Mouse (Mus musculus) skeletal muscle tissue, postnatal 0 days (tissue): ENCODE results near the gene Gm5624. TPM values are rescaled to one million over a fixed set of nuclear protein-coding genes. Genes with fewer than 3 reads are reported as not detected.

ENCODE experiments used
- polyA plus RNA-seq: library from polyadenylated mRNA; unstranded; fragments of >200 nt; fragmentation: Nextera tagmentation; extraction: Ambion mirVana; gene quantifications from 2 replicates; pipeline ENCODE4 v1.2.1, GENCODE M21; 2015

The Gm5624 gene
- not detected in 2 replicates for polyA plus RNA-seq

GRCm38 (mm10) chr14:44627737-44628136 is at the start of gene Gm5624:
Gene Gm5624, minus strand, starts transcription at chr14:44627938.

GRCm38 (mm10) chr14:44582853-44583252 is 44.9 kb downstream of the Gm5624 start, which contains the start of gene Gm8247:
Gene Gm8247, plus strand, starts transcription at chr14:44583153.

DNA sequence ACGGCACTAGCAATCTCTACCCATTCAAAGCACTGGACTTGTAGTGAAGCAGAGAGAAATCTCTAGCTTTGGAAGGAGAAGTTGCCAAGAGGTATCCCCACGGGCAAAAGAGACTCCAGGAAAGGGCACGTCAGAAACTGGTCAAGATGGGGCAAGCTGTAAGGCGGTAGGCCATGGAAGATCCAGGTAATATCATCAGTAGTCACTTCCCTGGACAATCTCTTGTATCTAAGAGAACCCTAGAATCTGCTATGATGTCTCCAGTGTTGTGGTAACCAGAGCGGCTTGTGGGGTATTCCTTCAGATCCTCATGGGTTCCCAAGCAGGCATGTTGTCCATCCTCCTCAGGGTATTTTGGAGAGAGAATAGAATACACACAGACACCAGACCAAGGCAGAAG is 109.8 kb downstream of the Gm5624 start, which contains the start of gene Gm17093:
Gene Gm17093, plus strand, starts transcription at position 301 of the 400 bp plus-strand sequence.

Other genes starting within 250 kb of the Gm5624 start
- gene Gm3371, start 217.2 kb downstream of the Gm5624 start, polyA plus RNA-seq: not detected in 2 replicates
- gene Gm8232, start 194.3 kb downstream of the Gm5624 start, polyA plus RNA-seq: not detected in 2 replicates
- gene BC061237, start 135.5 kb downstream of the Gm5624 start, polyA plus RNA-seq: not detected in 2 replicates
- gene Gm17093, start 109.7 kb downstream of the Gm5624 start, polyA plus RNA-seq: not detected in 2 replicates
- gene Gm8247, start 44.8 kb downstream of the Gm5624 start, polyA plus RNA-seq: not detected in 2 replicates
- not detected in 2 replicates for gene Gm8257, start 78.5 kb upstream of the Gm5624 start, polyA plus RNA-seq
- gene Gm8267, start 122.4 kb upstream of the Gm5624 start, polyA plus RNA-seq: not detected in 2 replicates
- gene Ptgdr, start 231.4 kb upstream of the Gm5624 start, polyA plus RNA-seq: not detected in 2 replicates